Mouse (Mus musculus) CH12.LX (cell line): ENCODE data around the gene Cep104.

Experiments
- EP300 ChIP-seq: IDR thresholded peaks from 2 replicates; pipeline ENCODE4 v1.6.1; 2011; ENCODE audit warnings: low read length, improper control_type of control experiment
- ETS1 ChIP-seq: conservative IDR thresholded peaks from 2 replicates; pipeline ENCODE4 v1.6.1; 2012; ENCODE audit warnings: low read depth, mild to moderate bottlenecking, inconsistent platforms, low read length, improper control_type of control experiment, moderate library complexity
- KAT2A ChIP-seq: IDR thresholded peaks from 2 replicates; pipeline ENCODE4 v1.6.1; 2012; ENCODE audit warnings: low read length, improper control_type of control experiment, inconsistent platforms; ENCODE audit not compliant: insufficient replicate concordance

GRCm38 (mm10) chr4:153980470-153980869 is 5.5 kb downstream of the Cep104 start:
- TF ChIP-seq KAT2A (no peak), EP300 (no peak), ETS1 (no peak)
